Mouse (Mus musculus): Measurements from ENCODE around the gene Agpat2. TPM values are rescaled to one million over a fixed set of nuclear protein-coding genes. Genes with fewer than 3 reads are reported as not detected.

Gene Agpat2
- total and polyA plus RNA-seq, 3 experiments, result 22.3 to 42.4 TPM; not detected in 1

- H3K27me3 ChIP-seq (ENCODE audit: control insufficient read depth in 1 of 2, insufficient read depth in 2 of 2, low read length in 2 of 2), result peaks cover 0 to 4% of the 10 kb centered on the region in 2 experiments; a peak in 3 of 4 replicates
- TF ChIP-seq MYB (IDR thresholded peaks at IDR 0.05; ENCODE audit: low read depth, low read length), result no peak
- peak; percentile 46; the same call in 1 of the 2 replicates for TF ChIP-seq ZC3H11A (IDR thresholded peaks at IDR 0.05; ENCODE audit: low read depth, low read length)
- TF ChIP-seq CTCF (IDR thresholded peaks at IDR 0.05 in 2 of 3, conservative IDR thresholded peaks at IDR 0.05 in 1 of 3; ENCODE audit: control insufficient read depth in 1 of 3, insufficient read depth in 1 of 3, low read depth in 2 of 3, low read length in 3 of 3, poor library complexity in 1 of 3, severe bottlenecking in 1 of 3), result peak; percentile 35 to 67 (median 56); a peak in 5 of 6 replicates
- TF ChIP-seq SMC3 (IDR thresholded peaks at IDR 0.05; ENCODE audit: low read depth, low read length), result peak; percentile 49
- TF ChIP-seq RAD21 (IDR thresholded peaks at IDR 0.05; ENCODE audit: low read depth, low read length), result peak; percentile 66
- H3K9me3 ChIP-seq (replicated peaks; ENCODE audit: insufficient read depth, low read length), result no peaks in the 10 kb centered on the region
- no peaks in the 10 kb centered on the region for H3K79me2 ChIP-seq (ENCODE audit: control insufficient read depth, insufficient read depth, low read length, poor library complexity)
- peaks cover 0 to 2% of the 10 kb centered on the region in 2 experiments; a peak in 3 of 4 replicates for H3K4me1 ChIP-seq (ENCODE audit: control insufficient read depth in 1 of 2, insufficient read depth in 2 of 2, low read length in 2 of 2)
- no peak overlapping the region for H3K9ac ChIP-seq (ENCODE audit: control insufficient read depth, low read depth, low read length, poor library complexity, severe bottlenecking)
- no peak overlapping the region for H3K27ac ChIP-seq (ENCODE audit: control insufficient read depth, low read depth, low read length)
- H3K4me3 ChIP-seq (ENCODE audit: control insufficient read depth in 1 of 2, insufficient read depth in 1 of 2, low read depth in 2 of 2, low read length in 2 of 2), result no peak overlapping the region
- no peaks in the 10 kb centered on the region; a peak in 1 of 4 replicates for H3K36me3 ChIP-seq (ENCODE audit: control insufficient read depth in 1 of 2, insufficient read depth in 2 of 2, low read length in 2 of 2)
- DNase-seq (ENCODE audit: low read depth, low spot score), result peak; percentile 45
These were observed 38.0 kb downstream of the Agpat2 start for GRCm38 (mm10) chr2:26566221-26566620.

DNA sequence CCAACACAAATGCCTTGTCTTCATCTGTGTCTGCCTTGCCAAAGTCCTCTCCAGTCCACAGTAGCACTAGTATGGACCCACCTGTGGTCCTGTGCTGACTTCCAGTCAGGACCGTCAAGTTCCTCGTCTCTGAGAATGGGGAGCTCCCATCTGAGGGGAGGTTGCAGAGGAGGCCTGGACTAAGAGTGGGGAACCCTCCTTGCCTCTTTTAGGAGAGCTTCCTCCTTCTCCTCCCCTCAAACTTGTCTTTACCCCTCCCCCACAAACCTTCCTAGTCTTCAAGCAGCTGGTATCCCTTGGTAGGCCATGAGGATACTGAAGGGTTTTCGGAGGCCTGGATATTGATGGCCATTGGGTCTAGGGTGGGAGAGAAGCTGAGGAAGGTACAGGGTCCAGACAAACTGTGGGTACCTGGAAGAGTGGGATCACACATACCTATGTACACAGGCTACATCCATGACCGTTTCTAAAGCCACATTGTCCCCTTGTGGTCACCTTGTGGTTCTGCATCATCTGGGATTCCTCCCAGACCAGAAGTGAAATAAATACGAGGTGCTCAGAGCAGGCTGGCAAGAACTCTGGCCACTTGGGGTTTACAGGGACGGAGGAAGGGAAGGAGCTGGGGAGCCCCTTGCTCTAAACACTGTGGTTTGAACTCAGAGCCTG lies 42.7 kb downstream of the Agpat2 start:
- TF ChIP-seq CTCF (IDR thresholded peaks at IDR 0.05 in 2 of 3, conservative IDR thresholded peaks at IDR 0.05 in 1 of 3; ENCODE audit: control insufficient read depth in 1 of 3, insufficient read depth in 1 of 3, low read depth in 2 of 3, low read length in 3 of 3, poor library complexity in 1 of 3, severe bottlenecking in 1 of 3) (peak; percentile 33 to 58 (median 52); a peak in 5 of 6 replicates), E2F4 (IDR thresholded peaks at IDR 0.05; ENCODE audit: borderline replicate concordance, low read depth, low read length) (no peak), RAD21 (IDR thresholded peaks at IDR 0.05; ENCODE audit: low read depth, low read length) (peak; percentile 51), GATA1 (IDR thresholded peaks at IDR 0.05; ENCODE audit: low read depth, low read length) (no peak), SMC3 (IDR thresholded peaks at IDR 0.05; ENCODE audit: low read depth, low read length) (peak; percentile 43)
- no peak overlapping the region for H3K9ac ChIP-seq (ENCODE audit: control insufficient read depth, low read depth, low read length, poor library complexity, severe bottlenecking)
- no peaks in the 10 kb centered on the region for H3K36me3 ChIP-seq (ENCODE audit: control insufficient read depth in 1 of 2, insufficient read depth in 2 of 2, low read length in 2 of 2)
- H3K27me3 ChIP-seq (ENCODE audit: control insufficient read depth in 1 of 2, insufficient read depth in 2 of 2, low read length in 2 of 2), result no peaks in the 10 kb centered on the region; a peak in 1 of 4 replicates
- no peaks in the 10 kb centered on the region for H3K4me1 ChIP-seq (ENCODE audit: control insufficient read depth in 1 of 2, insufficient read depth in 2 of 2, low read length in 2 of 2)
- no peak overlapping the region for H3K4me3 ChIP-seq (ENCODE audit: control insufficient read depth in 1 of 2, insufficient read depth in 1 of 2, low read depth in 2 of 2, low read length in 2 of 2)
- H3K79me2 ChIP-seq (ENCODE audit: control insufficient read depth, insufficient read depth, low read length, poor library complexity), result no peaks in the 10 kb centered on the region
- no peak overlapping the region for H3K27ac ChIP-seq (ENCODE audit: control insufficient read depth, low read depth, low read length)
- H3K9me3 ChIP-seq (replicated peaks; ENCODE audit: insufficient read depth, low read length), result no peaks in the 10 kb centered on the region
- peak; percentile 33 for DNase-seq (ENCODE audit: low read depth, low spot score)

GRCm38 (mm10) chr2:26560506-26560905 lies 43.7 kb downstream of the Agpat2 start:
- DNase-seq (ENCODE audit: low read depth, low spot score), result no peak
- no peaks in the 10 kb centered on the region for H3K27me3 ChIP-seq (ENCODE audit: control insufficient read depth in 1 of 2, insufficient read depth in 2 of 2, low read length in 2 of 2)
- H3K4me3 ChIP-seq (ENCODE audit: control insufficient read depth in 1 of 2, insufficient read depth in 1 of 2, low read depth in 2 of 2, low read length in 2 of 2), result no peak overlapping the region
- no peaks in the 10 kb centered on the region for H3K9me3 ChIP-seq (replicated peaks; ENCODE audit: insufficient read depth, low read length)
- H3K36me3 ChIP-seq (ENCODE audit: control insufficient read depth in 1 of 2, insufficient read depth in 2 of 2, low read length in 2 of 2), result no peaks in the 10 kb centered on the region
- no peaks in the 10 kb centered on the region for H3K4me1 ChIP-seq (ENCODE audit: control insufficient read depth in 1 of 2, insufficient read depth in 2 of 2, low read length in 2 of 2)
- no peak overlapping the region for H3K9ac ChIP-seq (ENCODE audit: control insufficient read depth, low read depth, low read length, poor library complexity, severe bottlenecking)
- TF ChIP-seq EP300 (IDR thresholded peaks at IDR 0.05; ENCODE audit: low read depth in 1 of 2, low read length in 2 of 2), result no peak
- H3K27ac ChIP-seq (ENCODE audit: control insufficient read depth, low read depth, low read length), result no peak overlapping the region
- no peaks in the 10 kb centered on the region for H3K79me2 ChIP-seq (ENCODE audit: control insufficient read depth, insufficient read depth, low read length, poor library complexity)

All from MEL (cell line).